Mouse (Mus musculus) neural tube, embryonic 11.5 days (tissue): ENCODE results near the gene Mbnl1. TPM values are rescaled to one million over a fixed set of nuclear protein-coding genes. Genes with fewer than 3 reads are reported as not detected.

Experiments used
- ATAC-seq: fragments of 200-750 bp; cut with Nextera tagmentation; 2 replicates; pipeline ENCODE4 v1.8.0; 2017; ENCODE audit warnings: moderate number of reproducible peaks, mild to moderate bottlenecking, moderate TSS enrichment, moderate library complexity; ENCODE audit not compliant: insufficient read depth, low FRiP score, low TSS enrichment
- DNase-seq: peaks from one replicate; pipeline ENCODE4 v3.0.0-alpha.2; 2015; ENCODE audit warnings: low spot score
- H3K27ac ChIP-seq: fragments of 300-500 bp; sonication (generic); 2 replicates; pipeline ENCODE4 v1.5.1; 2014; ENCODE audit warnings: low read depth, mild to moderate bottlenecking, low read length
- H3K27me3 ChIP-seq: fragments of 300-500 bp; sonication (generic); 2 replicates; pipeline ENCODE4 v1.6.1; 2014; ENCODE audit warnings: mild to moderate bottlenecking, low read length, mixed read lengths; ENCODE audit not compliant: control insufficient read depth, insufficient read depth
- H3K36me3 ChIP-seq: fragments of 300-500 bp; sonication (generic); 2 replicates; pipeline ENCODE4 v1.6.1; 2014; ENCODE audit warnings: mild to moderate bottlenecking, low read length, moderate library complexity, mixed read lengths; ENCODE audit not compliant: control insufficient read depth, insufficient read depth
- H3K4me1 ChIP-seq: fragments of 300-500 bp; sonication (generic); 2 replicates; pipeline ENCODE4 v1.6.1; 2014; ENCODE audit warnings: low read length, mixed read lengths; ENCODE audit not compliant: control insufficient read depth, insufficient read depth
- H3K4me2 ChIP-seq: fragments of 300-500 bp; sonication (generic); 2 replicates; pipeline ENCODE4 v1.6.1; 2014; ENCODE audit warnings: low read depth, mild to moderate bottlenecking, moderate library complexity
- H3K4me3 ChIP-seq: fragments of 300-500 bp; sonication (generic); 2 replicates; pipeline ENCODE4 v1.5.1; 2014; ENCODE audit warnings: low read depth, low read length
- H3K9ac ChIP-seq: fragments of 300-500 bp; sonication (generic); 2 replicates; pipeline ENCODE4 v1.6.1; 2014; ENCODE audit warnings: mild to moderate bottlenecking, low read length
- H3K9me3 ChIP-seq: fragments of 300-500 bp; sonication (generic); 2 replicates; pipeline ENCODE4 v1.6.1; 2016; ENCODE audit warnings: low read length; ENCODE audit not compliant: control insufficient read depth
- WGBS: fragments of 180-500 bp; shearing (Covaris S2); extraction: QIAGEN DNeasy Blood & Tissue Kit; methylation state at CpG from one replicate; pipeline ENCODE4 v1.1.7; 2014; 5-methylcytosine and 5-hydroxymethylcytosine counted together
- polyA plus RNA-seq: library from polyadenylated mRNA; unstranded; fragments of >200 nt; fragmentation: Nextera tagmentation; extraction: Ambion mirVana; gene quantifications from 2 replicates; pipeline ENCODE4 v1.2.1, GENCODE M21; 2014

The Mbnl1 gene
- polyA plus RNA-seq, 1 experiment from 2014 or later: 57.7 TPM

GRCm38 (mm10) chr3:60550492-60550891, 77.9 kb downstream of the Mbnl1 start:
- Histone ChIP-seq H3K9ac (no peak overlapping the region), H3K4me1 (no peaks in the 10 kb centered on the region), H3K27me3 (no peaks in the 10 kb centered on the region), H3K27ac (no peak overlapping the region), H3K4me2 (no peak overlapping the region), H3K9me3 (no peaks in the 10 kb centered on the region), H3K4me3 (no peak overlapping the region), H3K36me3 (no peaks in the 10 kb centered on the region)
- DNase-seq (no peak), ATAC-seq (no peak)
- 67% methylated on average over 5 of the region's 5 CpGs for WGBS

- H3K27me3 ChIP-seq: no peaks in the 10 kb centered on the region
- H3K4me3 ChIP-seq: no peak overlapping the region
- no peaks in the 10 kb centered on the region for H3K36me3 ChIP-seq
- no peak overlapping the region for H3K4me2 ChIP-seq
- H3K27ac ChIP-seq: no peak overlapping the region
- WGBS: 78% methylated on average over 3 of the region's 3 CpGs
- H3K9ac ChIP-seq: no peak overlapping the region
- ATAC-seq (no peak), DNase-seq (no peak)
- H3K9me3 ChIP-seq: no peaks in the 10 kb centered on the region
- no peaks in the 10 kb centered on the region for H3K4me1 ChIP-seq
Measured at GRCm38 (mm10) chr3:60551650-60552049, 79.0 kb downstream of the Mbnl1 start.

DNA sequence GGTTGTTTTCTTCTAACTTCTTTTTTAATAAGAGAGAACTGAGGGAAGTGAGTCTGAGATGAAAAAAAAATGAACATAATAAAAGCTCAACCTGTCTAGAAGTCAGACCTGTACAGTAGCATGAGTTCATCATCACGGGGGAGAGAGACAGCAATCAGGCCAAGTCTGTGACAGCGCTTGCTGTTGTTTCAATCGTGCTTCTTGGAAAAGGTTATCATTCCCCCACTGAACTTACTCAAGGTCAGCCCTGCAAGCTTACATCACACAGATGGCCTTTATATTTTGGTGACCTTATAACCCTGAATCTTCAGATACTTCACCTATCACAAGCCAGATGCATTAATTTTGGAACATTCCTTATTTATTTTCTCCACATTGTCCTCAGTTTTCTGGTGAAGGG, 80.4 kb downstream of the Mbnl1 start:
- no peak overlapping the region for H3K27ac ChIP-seq
- no peaks in the 10 kb centered on the region for H3K4me1 ChIP-seq
- DNase-seq (no peak), ATAC-seq (no peak)
- 89% methylated on average over 3 of the region's 3 CpGs for WGBS
- no peak overlapping the region for H3K9ac ChIP-seq
- H3K27me3 ChIP-seq: no peaks in the 10 kb centered on the region
- H3K4me2 ChIP-seq: no peak overlapping the region
- no peaks in the 10 kb centered on the region for H3K36me3 ChIP-seq
- H3K4me3 ChIP-seq: no peak overlapping the region
- no peaks in the 10 kb centered on the region for H3K9me3 ChIP-seq

DNA sequence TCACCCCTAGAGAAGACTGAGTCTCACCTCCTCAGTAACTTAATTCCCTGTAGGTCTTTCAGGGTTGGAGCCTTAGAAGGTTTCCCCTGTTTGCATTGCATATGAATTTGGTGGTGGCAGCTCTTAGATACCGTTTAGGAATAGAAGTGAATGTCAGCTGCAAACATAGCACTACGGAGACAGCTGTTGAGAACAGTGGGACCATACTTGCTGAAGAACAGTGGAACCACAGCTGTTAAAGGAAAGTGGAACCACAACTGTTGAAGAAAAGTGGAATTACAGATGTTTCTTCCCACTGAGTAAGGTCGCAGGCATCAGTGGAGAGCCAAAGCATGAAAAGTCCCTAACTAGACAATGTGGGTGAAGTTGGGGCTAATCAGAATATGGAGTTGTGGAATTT, 84.0 kb downstream of the Mbnl1 start:
- WGBS: 69% methylated on average over 3 of the region's 3 CpGs
- H3K4me1 ChIP-seq: peaks cover 3% of the 10 kb centered on the region; the same call in 1 of the 2 replicates
- ATAC-seq (no peak), DNase-seq (no peak)
- no peak overlapping the region for H3K9ac ChIP-seq
- H3K4me3 ChIP-seq: no peak overlapping the region
- H3K27ac ChIP-seq: no peak overlapping the region
- no peaks in the 10 kb centered on the region for H3K27me3 ChIP-seq
- no peaks in the 10 kb centered on the region for H3K9me3 ChIP-seq
- H3K36me3 ChIP-seq: no peaks in the 10 kb centered on the region
- H3K4me2 ChIP-seq: no peak overlapping the region

- Histone ChIP-seq H3K4me2 (no peak overlapping the region), H3K36me3 (no peaks in the 10 kb centered on the region), H3K27me3 (no peaks in the 10 kb centered on the region), H3K4me1 (peaks cover 3% of the 10 kb centered on the region; the same call in 1 of the 2 replicates), H3K9me3 (no peaks in the 10 kb centered on the region), H3K4me3 (no peak overlapping the region), H3K9ac (no peak overlapping the region), H3K27ac (no peak overlapping the region)
- no peak for DNase-seq
- WGBS: 71% methylated on average over 7 of the region's 7 CpGs
- ATAC-seq: no peak
Measured at GRCm38 (mm10) chr3:60558252-60558862, 85.7 kb downstream of the Mbnl1 start.

DNA sequence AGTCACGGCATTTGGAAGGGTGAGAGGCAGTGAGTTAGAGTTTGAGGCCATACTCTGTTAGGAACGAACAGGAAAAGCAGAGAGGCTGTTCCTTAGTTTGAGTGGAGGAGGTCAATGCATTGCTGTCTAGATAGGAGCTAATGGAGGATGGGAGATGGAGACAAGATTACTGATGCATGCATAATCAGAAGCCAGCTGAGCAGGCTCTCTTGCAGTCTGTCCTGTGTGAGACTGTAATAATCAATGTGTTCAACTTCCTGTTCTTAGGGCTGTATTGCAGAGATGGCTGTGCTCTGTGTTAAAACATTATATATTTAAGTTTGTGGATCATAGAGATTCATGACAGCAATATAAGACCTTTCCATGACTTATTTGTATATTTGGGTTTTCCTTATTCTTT, 87.1 kb downstream of the Mbnl1 start:
- Histone ChIP-seq H3K4me1 (peaks cover 7% of the 10 kb centered on the region; the same call in 1 of the 2 replicates), H3K36me3 (no peaks in the 10 kb centered on the region), H3K9ac (no peak overlapping the region), H3K27me3 (no peaks in the 10 kb centered on the region), H3K4me2 (no peak overlapping the region), H3K9me3 (no peaks in the 10 kb centered on the region), H3K4me3 (no peak overlapping the region), H3K27ac (no peak overlapping the region)
- WGBS: 74% methylated on average over 2 of the region's 2 CpGs
- no peak for DNase-seq
- 0 out of 2 replicates have a peak, but pooled peaks have one; percentile 36 for ATAC-seq

DNA sequence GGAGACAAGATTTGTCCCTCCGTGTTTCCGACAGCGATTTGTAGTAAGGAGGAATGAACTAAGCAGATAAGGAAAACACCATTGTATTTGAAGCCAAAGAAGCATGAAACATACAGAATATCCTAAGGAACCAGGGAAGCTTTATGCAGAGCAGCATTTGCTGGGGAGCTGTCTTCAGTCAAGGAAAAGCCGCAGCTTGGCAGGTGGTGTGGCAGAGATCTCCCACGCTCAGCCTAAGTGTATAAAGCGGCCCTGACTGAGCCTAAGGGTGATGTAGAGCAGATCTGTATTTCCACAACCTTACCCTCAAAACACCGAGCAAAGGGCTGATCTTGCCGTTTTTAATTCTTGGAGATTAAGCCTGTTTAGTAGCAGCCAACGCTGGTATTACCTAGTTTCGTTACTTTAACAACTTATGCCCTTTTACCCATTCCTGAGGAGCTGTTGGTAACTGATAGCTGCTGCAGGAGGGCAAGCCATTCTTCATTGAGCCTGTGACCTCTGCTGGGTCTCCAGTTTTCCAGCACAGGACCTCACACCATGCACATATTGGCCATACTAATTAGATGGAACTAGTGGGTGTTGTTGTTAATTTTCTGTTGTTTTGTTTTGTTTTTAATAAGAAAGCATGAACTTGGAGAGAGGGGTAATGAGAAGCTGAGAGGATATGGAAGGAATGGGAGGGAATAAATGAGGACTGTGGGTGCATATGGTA, 91.1 kb downstream of the Mbnl1 start:
- ATAC-seq: no peak
- Histone ChIP-seq H3K9ac (no peak overlapping the region), H3K4me1 (peaks cover 10% of the 10 kb centered on the region; the same call in 1 of the 2 replicates), H3K27ac (no peak overlapping the region), H3K4me3 (no peak overlapping the region), H3K36me3 (no peaks in the 10 kb centered on the region), H3K4me2 (no peak overlapping the region), H3K27me3 (no peaks in the 10 kb centered on the region), H3K9me3 (no peaks in the 10 kb centered on the region)
- WGBS: 69% methylated on average over 10 of the region's 10 CpGs
- no peak for DNase-seq

DNA sequence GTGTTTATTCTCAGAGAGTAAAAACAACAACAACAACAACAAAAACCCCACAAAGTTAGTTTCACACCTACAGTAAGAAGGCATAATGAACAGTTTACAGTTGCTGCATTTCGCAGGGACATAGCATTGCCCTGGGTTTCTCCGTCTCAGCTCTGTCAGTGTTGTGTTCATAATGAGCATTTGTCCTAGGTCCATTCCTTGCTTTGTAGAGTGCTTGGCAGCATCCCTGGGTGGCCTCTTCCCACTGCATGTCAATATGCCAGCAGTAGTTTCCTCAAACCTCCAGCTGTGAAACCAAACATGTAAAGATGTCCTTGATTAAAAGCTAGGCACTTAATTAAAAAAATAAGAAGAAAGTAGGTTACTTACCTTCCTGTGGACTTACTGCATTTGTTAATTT, 91.6 kb downstream of the Mbnl1 start:
- no peaks in the 10 kb centered on the region for H3K9me3 ChIP-seq
- H3K9ac ChIP-seq: no peak overlapping the region
- DNase-seq (no peak), ATAC-seq (no peak)
- WGBS: 56% methylated on average over 2 of the region's 2 CpGs
- H3K36me3 ChIP-seq: no peaks in the 10 kb centered on the region
- no peak overlapping the region for H3K4me3 ChIP-seq
- no peaks in the 10 kb centered on the region for H3K27me3 ChIP-seq
- peaks cover 10% of the 10 kb centered on the region; the same call in 1 of the 2 replicates for H3K4me1 ChIP-seq
- no peak overlapping the region for H3K27ac ChIP-seq
- H3K4me2 ChIP-seq: no peak overlapping the region

- no peaks in the 10 kb centered on the region for H3K9me3 ChIP-seq
- WGBS: 86% methylated on average over 3 of the region's 3 CpGs
- H3K4me1 ChIP-seq: peaks cover 10% of the 10 kb centered on the region; the same call in 1 of the 2 replicates
- H3K4me2 ChIP-seq: no peak overlapping the region
- H3K27ac ChIP-seq: no peak overlapping the region
- H3K27me3 ChIP-seq: no peaks in the 10 kb centered on the region
- no peaks in the 10 kb centered on the region for H3K36me3 ChIP-seq
- DNase-seq (no peak), ATAC-seq (no peak)
- no peak overlapping the region for H3K4me3 ChIP-seq
- no peak overlapping the region for H3K9ac ChIP-seq
Measured at GRCm38 (mm10) chr3:60565204-60565603, 92.6 kb downstream of the Mbnl1 start.
